Mouse (Mus musculus) kidney, adult 18-20 months (tissue): Measurements from ENCODE around the gene Pon2.
"Not testable (repeated sequence)": the region's sequence is repeated elsewhere in the genome, so short reads cannot be mapped to it uniquely, and the experiment has no call there.

Source experiments
- DNase-seq: peaks from one replicate; pipeline ENCODE4 v3.0.0; 2021

Gene Pon2

GRCm38 (mm10) chr6:5298092-5298554 lies at the start of gene Pon2:
Pon2 (minus strand) TSS chr6:5298455.
- peak; percentile 85 for DNase-seq

- DNase-seq: no peak
Measured at GRCm38 (mm10) chr6:5344255-5344654, 46.0 kb upstream of the Pon2 start.

GRCm38 (mm10) chr6:5339283-5339682 lies 41.0 kb upstream of the Pon2 start:
- DNase-seq: not testable (repeated sequence)

GRCm38 (mm10) chr6:5338781-5339180 lies 40.5 kb upstream of the Pon2 start:
- not testable (repeated sequence) for DNase-seq

GRCm38 (mm10) chr6:5336016-5336415 lies 37.8 kb upstream of the Pon2 start:
- DNase-seq: not testable (repeated sequence)

GRCm38 (mm10) chr6:5334021-5334420 lies 35.8 kb upstream of the Pon2 start:
- DNase-seq: no peak

- no peak for DNase-seq
Measured at GRCm38 (mm10) chr6:5332560-5333150, 34.4 kb upstream of the Pon2 start.

- no peak for DNase-seq
Measured at GRCm38 (mm10) chr6:5325122-5325521, 26.9 kb upstream of the Pon2 start.

GRCm38 (mm10) chr6:5324101-5324500 lies 25.8 kb upstream of the Pon2 start:
- DNase-seq: not testable (repeated sequence)

GRCm38 (mm10) chr6:5316630-5317029 lies 18.4 kb upstream of the Pon2 start:
- no peak for DNase-seq

GRCm38 (mm10) chr6:5315053-5315759 lies 17.0 kb upstream of the Pon2 start:
- no peak for DNase-seq

- no peak for DNase-seq
Measured at GRCm38 (mm10) chr6:5313951-5314590, 15.8 kb upstream of the Pon2 start.

GRCm38 (mm10) chr6:5310491-5310890 lies 12.2 kb upstream of the Pon2 start:
- no peak for DNase-seq

- no peak for DNase-seq
Measured at GRCm38 (mm10) chr6:5309595-5310197, 11.4 kb upstream of the Pon2 start.

GRCm38 (mm10) chr6:5305926-5306325 lies 7.7 kb upstream of the Pon2 start:
- DNase-seq: no peak

- peak; percentile 8 for DNase-seq
Measured at GRCm38 (mm10) chr6:5304956-5305355, 6.7 kb upstream of the Pon2 start.

- DNase-seq: no peak
Measured at GRCm38 (mm10) chr6:5300629-5301028, 2.4 kb upstream of the Pon2 start.

GRCm38 (mm10) chr6:5299561-5299960 lies 1.3 kb upstream of the Pon2 start:
- no peak for DNase-seq

GRCm38 (mm10) chr6:5297321-5298091 lies 749 bp downstream of the Pon2 start:
- DNase-seq: peak; percentile 61

- DNase-seq: no peak
Measured at GRCm38 (mm10) chr6:5296067-5296466, 2.2 kb downstream of the Pon2 start.

GRCm38 (mm10) chr6:5294659-5295449 lies 3.4 kb downstream of the Pon2 start:
- DNase-seq: no peak

GRCm38 (mm10) chr6:5292841-5293240 lies 5.4 kb downstream of the Pon2 start:
- no peak for DNase-seq
